Mouse (Mus musculus) hindbrain, embryonic 16.5 days (tissue): ENCODE measurements around the gene Pknox2. TPM values are rescaled to one million over a fixed set of nuclear protein-coding genes. Genes with fewer than 3 reads are reported as not detected.

ENCODE experiments used
- ATAC-seq: fragments of 200-750 bp; cut with Nextera tagmentation; 2 replicates; pipeline ENCODE4 v1.8.0; 2017; ENCODE audit warnings: moderate TSS enrichment, moderate library complexity
- H3K27ac ChIP-seq: fragments of 300-500 bp; sonication (generic); 2 replicates; pipeline ENCODE4 v1.5.1; 2014; ENCODE audit warnings: low read depth, mild to moderate bottlenecking, control low read depth, low read length, moderate library complexity
- H3K27me3 ChIP-seq: fragments of 300-500 bp; sonication (generic); replicated peaks from 2 replicates; pipeline ENCODE4 v1.6.1; 2014; ENCODE audit warnings: low read length; ENCODE audit not compliant: control insufficient read depth, insufficient read depth
- H3K36me3 ChIP-seq: fragments of 300-500 bp; sonication (generic); 2 replicates; pipeline ENCODE4 v1.6.1; 2014; ENCODE audit warnings: mild to moderate bottlenecking, low read length, moderate library complexity, mixed read lengths; ENCODE audit not compliant: control insufficient read depth, insufficient read depth
- H3K4me1 ChIP-seq: fragments of 300-500 bp; sonication (generic); 2 replicates; pipeline ENCODE4 v1.6.1; 2014; ENCODE audit warnings: low read depth, low read length; ENCODE audit not compliant: control insufficient read depth, insufficient read depth
- H3K4me2 ChIP-seq: fragments of 300-500 bp; sonication (generic); 2 replicates; pipeline ENCODE4 v1.6.1; 2014; ENCODE audit warnings: mild to moderate bottlenecking, low read length, control low read depth, moderate library complexity
- H3K4me3 ChIP-seq: fragments of 300-500 bp; sonication (generic); 2 replicates; pipeline ENCODE4 v1.5.1; 2014; ENCODE audit warnings: mild to moderate bottlenecking, low read length, control low read depth, moderate library complexity
- H3K9ac ChIP-seq: fragments of 300-500 bp; sonication (generic); 2 replicates; pipeline ENCODE4 v1.6.1; 2014; ENCODE audit warnings: low read depth, mild to moderate bottlenecking, control low read depth, low read length, moderate library complexity
- H3K9me3 ChIP-seq: fragments of 300-500 bp; sonication (generic); 2 replicates; pipeline ENCODE4 v1.6.1; 2014; ENCODE audit warnings: mild to moderate bottlenecking, low read length, moderate library complexity; ENCODE audit not compliant: control insufficient read depth
- WGBS: fragments of 180-500 bp; shearing (Covaris S2); extraction: QIAGEN DNeasy Blood & Tissue Kit; methylation state at CpG from one replicate; pipeline ENCODE4 v1.1.7; 2014; 5-methylcytosine and 5-hydroxymethylcytosine counted together
- polyA plus RNA-seq: library from polyadenylated mRNA; unstranded; fragments of >200 nt; fragmentation: Nextera tagmentation; extraction: Ambion mirVana; gene quantifications from 2 replicates; pipeline ENCODE4 v1.2.1, GENCODE M21; 2015

Gene Pknox2
- polyA plus RNA-seq, 1 experiment from 2014 or later = 32.2 TPM

DNA sequence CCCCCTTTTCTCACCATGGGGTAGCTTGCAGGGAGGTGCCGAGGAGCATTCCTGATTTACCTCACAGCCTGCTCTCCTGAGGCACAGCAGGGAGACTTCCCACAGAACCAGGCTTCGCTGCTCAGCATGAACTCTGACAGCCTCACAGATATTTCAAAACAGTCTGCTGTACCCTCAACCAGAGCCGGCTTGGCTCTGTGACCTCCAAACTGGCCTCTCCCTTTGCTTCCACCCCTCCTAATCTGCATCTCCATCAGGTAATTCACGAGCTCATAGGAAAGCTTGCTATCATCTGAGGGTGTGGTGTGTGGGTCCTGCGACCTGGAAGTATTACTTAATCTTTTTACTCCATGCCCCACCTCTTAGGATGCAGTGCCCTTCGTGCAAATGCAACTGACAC, 142.5 kb downstream of the Pknox2 start:
- H3K27ac ChIP-seq = no peak overlapping the region
- H3K36me3 ChIP-seq = no peaks in the 10 kb centered on the region
- H3K27me3 ChIP-seq = no peaks in the 10 kb centered on the region; the same call in 1 of the 2 replicates
- 43% methylated on average over 6 of the region's 6 CpGs for WGBS
- peaks cover 10% of the 10 kb centered on the region for H3K4me1 ChIP-seq
- no peak overlapping the region for H3K4me3 ChIP-seq
- no peak overlapping the region for H3K9ac ChIP-seq
- no peak for ATAC-seq
- H3K9me3 ChIP-seq = no peaks in the 10 kb centered on the region
- no peak overlapping the region for H3K4me2 ChIP-seq

DNA sequence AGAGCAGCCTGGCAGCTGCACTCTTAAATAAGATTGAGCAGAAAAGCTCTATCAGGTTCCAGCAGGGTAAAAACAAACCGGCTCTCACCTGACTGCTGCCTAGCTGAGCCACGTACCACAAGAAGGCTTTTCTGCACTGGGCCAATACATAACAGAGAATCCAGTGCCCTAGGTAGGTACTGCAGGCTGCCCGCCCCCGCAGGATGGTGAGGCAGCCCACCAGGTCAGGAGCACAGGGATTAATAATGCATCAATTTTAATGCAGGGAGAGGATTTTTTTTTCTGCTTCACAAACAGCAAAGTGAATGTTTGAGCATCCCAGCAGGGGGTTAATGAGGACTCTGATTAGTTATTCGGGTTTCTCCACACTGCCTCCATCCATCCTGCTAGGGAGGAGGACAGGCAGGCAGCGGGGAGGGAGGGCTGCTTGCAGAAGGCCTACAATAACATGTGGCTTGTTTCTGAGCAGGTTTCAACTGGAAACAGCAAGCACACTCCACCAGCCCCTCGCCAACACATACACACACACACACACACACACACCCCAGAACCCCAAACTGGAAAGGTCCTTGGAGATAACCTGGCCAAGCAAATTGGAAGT, 145.2 kb downstream of the Pknox2 start:
- no peak overlapping the region for H3K9ac ChIP-seq
- H3K36me3 ChIP-seq = no peaks in the 10 kb centered on the region
- H3K9me3 ChIP-seq = no peaks in the 10 kb centered on the region
- WGBS = 22% methylated on average over 7 of the region's 7 CpGs
- H3K4me2 ChIP-seq = no peak overlapping the region
- no peaks in the 10 kb centered on the region for H3K27me3 ChIP-seq
- H3K27ac ChIP-seq = peak overlapping the region; percentile 68
- no peak overlapping the region for H3K4me3 ChIP-seq
- peaks cover 10% of the 10 kb centered on the region for H3K4me1 ChIP-seq
- peak; percentile 78 for ATAC-seq

DNA sequence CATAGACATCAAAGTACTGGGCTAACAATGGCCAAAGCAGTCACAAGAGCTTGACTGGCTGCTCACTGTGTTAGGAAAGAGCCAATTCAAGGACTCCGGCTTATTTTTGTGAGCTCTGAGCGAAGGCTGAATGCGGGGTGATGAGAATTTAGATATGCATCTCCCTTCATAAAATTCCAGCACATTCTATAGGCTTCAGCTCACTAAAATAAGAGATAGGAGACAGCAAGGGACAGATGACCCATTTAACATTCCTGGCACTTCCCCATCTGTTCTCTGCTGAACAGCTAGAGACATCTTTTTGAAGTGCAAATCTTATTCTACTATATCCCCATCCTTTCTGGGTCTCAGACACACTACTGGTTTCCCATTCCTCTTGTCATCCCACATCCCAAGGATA, 147.8 kb downstream of the Pknox2 start:
- Histone ChIP-seq H3K4me1 (peaks cover 10% of the 10 kb centered on the region), H3K4me2 (no peak overlapping the region), H3K4me3 (no peak overlapping the region), H3K27me3 (no peaks in the 10 kb centered on the region), H3K9ac (no peak overlapping the region), H3K9me3 (no peaks in the 10 kb centered on the region), H3K27ac (no peak overlapping the region), H3K36me3 (no peaks in the 10 kb centered on the region)
- ATAC-seq = no peak
- 77% methylated on average over 3 of the region's 3 CpGs for WGBS

DNA sequence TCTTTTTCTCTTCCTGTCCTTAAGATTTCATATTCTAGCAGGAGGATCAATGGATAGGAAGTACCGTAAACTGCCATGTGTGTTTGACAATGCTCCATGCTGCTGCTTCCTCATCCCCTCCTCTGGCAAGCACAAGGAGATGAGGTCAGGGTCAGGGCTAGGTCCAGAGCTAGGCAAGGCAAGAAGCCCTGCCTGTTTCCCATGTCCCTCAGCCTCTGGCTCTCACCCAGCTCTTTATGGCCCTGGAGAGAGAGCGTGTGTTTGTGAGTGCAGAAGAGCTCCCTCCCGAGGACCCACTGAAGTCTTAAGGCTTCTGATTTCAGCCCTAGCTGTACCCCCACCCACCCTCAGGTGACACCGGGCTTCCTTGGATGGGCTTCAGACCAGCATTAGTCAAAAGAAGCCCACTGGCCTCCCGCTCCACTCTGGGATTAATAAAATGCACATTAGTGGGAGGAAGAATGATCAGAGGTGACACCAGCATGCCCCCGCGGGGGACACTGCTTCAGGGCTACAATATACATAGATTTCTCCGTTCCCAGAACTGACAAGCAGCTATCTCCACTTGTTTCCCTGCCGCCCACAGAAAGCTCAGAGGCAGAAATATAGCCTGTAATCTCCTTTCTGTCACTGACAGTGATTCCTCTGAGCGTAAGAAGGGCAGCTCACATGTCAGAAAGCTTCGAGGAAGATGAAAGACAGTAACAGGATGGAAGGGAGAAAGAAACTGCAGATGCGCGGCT, 156.4 kb downstream of the Pknox2 start:
- 0 out of 2 replicates have a peak, but pooled peaks have one; percentile 15 for ATAC-seq
- Histone ChIP-seq H3K36me3 (no peaks in the 10 kb centered on the region), H3K4me2 (no peak overlapping the region), H3K4me3 (no peak overlapping the region), H3K4me1 (peaks cover 3% of the 10 kb centered on the region; the same call in 1 of the 2 replicates), H3K9me3 (no peaks in the 10 kb centered on the region), H3K9ac (no peak overlapping the region), H3K27ac (no peak overlapping the region), H3K27me3 (no peaks in the 10 kb centered on the region)
- WGBS = 55% methylated on average over 13 of the region's 13 CpGs

DNA sequence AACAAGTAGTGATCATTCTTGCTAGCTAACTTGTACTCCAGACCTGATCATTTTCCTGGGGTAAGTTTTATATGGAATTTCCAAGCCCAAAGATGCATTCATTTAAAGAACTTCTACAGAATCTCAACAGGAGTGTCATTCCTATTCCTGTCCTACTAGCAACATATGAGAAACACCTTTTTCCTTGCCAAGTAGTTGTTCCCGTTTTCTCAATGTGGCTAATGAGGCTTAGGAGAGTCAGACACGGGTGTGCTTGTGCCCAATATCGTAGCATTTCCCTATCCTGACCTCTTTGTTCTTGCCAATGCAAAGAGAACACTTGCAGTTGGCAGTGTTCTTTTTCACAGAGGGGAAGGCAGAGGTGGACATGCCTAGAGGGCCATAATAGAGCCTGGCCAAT, 157.2 kb downstream of the Pknox2 start:
- Histone ChIP-seq H3K4me2 (no peak overlapping the region), H3K27ac (no peak overlapping the region), H3K36me3 (no peaks in the 10 kb centered on the region), H3K27me3 (no peaks in the 10 kb centered on the region), H3K4me3 (no peak overlapping the region), H3K9ac (no peak overlapping the region), H3K4me1 (peaks cover 3% of the 10 kb centered on the region; the same call in 1 of the 2 replicates), H3K9me3 (no peaks in the 10 kb centered on the region)
- WGBS = 84% methylated on average over 3 of the region's 3 CpGs
- ATAC-seq = no peak

DNA sequence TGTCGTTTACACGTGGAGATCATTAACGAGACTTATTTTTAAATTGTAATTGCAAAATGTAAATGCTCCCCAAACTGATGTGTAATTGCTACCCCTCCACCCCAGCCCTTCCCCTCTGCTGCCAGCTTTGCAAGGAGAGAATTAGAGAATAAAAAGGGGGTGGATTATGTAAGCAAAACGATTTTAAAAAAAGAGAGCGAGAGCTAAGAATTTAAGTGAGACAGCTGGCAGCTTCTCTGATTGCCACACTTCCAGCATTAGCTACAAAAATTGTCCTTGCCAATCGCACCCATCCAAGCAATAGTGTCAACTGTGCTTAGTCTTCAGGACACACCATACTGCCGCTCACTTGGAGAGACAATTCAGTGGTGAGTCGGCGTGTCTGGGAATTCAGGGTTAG, 162.0 kb downstream of the Pknox2 start:
- Histone ChIP-seq H3K9me3 (no peaks in the 10 kb centered on the region), H3K27me3 (no peaks in the 10 kb centered on the region), H3K27ac (no peak overlapping the region), H3K4me2 (no peak overlapping the region), H3K4me3 (no peak overlapping the region), H3K36me3 (no peaks in the 10 kb centered on the region), H3K9ac (no peak overlapping the region; the same call in 1 of the 2 replicates), H3K4me1 (no peaks in the 10 kb centered on the region)
- 73% methylated on average over 9 of the region's 9 CpGs for WGBS
- no peak for ATAC-seq

DNA sequence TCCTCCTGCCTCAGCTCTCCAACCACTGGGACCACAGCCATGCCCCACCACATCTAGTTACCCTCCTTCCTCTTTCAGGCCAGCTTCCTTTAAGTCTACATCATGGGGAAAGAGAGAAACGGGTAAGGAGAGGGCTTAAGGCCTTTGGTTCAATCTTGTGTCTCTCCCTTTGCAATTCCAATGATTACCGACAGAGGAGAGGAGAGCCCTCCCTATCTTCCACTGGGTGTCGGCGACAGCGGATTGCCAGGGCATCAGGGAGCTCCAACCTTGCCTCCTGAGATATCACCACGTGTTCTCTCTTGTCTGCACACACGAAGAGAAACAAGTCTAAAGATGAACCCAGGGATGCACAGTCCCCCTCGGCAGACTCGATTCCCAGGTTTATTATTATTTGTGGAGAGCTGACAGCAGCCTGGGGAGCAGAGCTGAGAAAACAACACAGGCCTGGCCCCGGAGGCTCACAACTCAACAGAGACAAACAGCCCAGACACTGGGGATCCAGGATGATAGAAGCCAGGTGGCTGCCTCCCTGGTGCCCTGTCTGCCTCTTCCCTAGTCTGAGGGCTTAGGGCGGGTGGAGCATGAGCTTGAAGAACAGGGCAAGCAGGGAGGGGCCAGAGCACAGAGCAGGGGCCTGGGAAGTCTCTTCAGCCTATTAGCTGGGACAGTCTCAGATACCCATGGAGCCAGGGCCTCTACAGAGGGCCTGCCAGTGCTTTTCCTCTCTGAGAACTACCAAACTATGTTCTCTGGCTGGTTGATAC, 170.4 kb downstream of the Pknox2 start:
- no peak for ATAC-seq
- 46% methylated on average over 11 of the region's 11 CpGs for WGBS
- Histone ChIP-seq H3K9ac (no peak overlapping the region), H3K4me3 (no peak overlapping the region), H3K27me3 (no peaks in the 10 kb centered on the region), H3K9me3 (no peaks in the 10 kb centered on the region), H3K4me1 (no peaks in the 10 kb centered on the region), H3K4me2 (no peak overlapping the region), H3K36me3 (no peaks in the 10 kb centered on the region), H3K27ac (no peak overlapping the region)

DNA sequence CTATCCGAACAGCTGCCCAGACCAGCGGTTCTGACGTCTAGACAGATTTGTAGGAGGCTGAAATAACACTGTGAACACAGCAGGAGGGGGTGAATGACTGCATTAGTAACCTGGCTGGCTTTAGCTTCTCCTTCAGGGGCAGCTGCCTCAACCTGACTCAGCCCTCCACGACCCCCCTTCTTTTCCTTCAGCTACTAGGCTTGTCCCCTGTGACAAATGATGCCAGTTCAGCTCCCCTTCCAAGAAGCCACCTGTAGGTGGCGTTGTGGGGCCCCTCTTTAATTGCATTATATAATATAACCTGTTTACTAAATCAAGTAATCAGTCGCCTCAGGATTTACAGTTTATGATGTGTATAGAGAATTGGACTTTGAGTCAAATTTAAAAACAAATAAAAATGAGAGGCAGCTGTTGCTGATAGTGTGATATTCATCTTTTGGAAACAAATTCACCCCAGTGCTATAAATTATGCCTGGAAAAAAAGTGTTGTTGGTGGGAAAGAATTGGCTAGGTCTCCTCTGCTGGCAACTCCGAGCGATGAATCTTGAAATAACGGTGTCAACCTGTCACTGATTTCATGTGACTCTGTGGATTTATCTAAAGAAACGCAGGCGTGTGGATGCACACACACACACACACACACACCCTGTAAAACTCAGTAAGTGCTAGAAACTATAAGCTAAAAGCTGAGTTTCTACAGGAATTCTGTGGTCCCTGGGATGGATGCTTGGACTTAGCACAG, 173.6 kb downstream of the Pknox2 start:
- Histone ChIP-seq H3K36me3 (no peaks in the 10 kb centered on the region), H3K4me1 (peaks cover 2% of the 10 kb centered on the region; the same call in 1 of the 2 replicates), H3K4me3 (no peak overlapping the region), H3K9ac (no peak overlapping the region), H3K27me3 (no peaks in the 10 kb centered on the region), H3K9me3 (no peaks in the 10 kb centered on the region), H3K4me2 (no peak overlapping the region), H3K27ac (no peak overlapping the region)
- ATAC-seq = no peak
- WGBS = 58% methylated on average over 11 of the region's 11 CpGs
